Mouse (Mus musculus) brown adipose tissue, adult 24 weeks (tissue): ENCODE measurements around the gene Gm20388. TPM values are rescaled to one million over a fixed set of nuclear protein-coding genes. Genes with fewer than 3 reads are reported as not detected.

Experiments
- H3K27ac ChIP-seq: fragments of 200-500 bp; replicated peaks from 2 replicates; pipeline ENCODE4 v1.5.1; 2012; ENCODE audit warnings: low read depth, mild to moderate bottlenecking, low read length
- H3K4me1 ChIP-seq: fragments of 200-500 bp; 2 replicates; pipeline ENCODE4 v1.6.1; 2012; ENCODE audit warnings: low read length, mixed read lengths; ENCODE audit not compliant: control insufficient read depth, insufficient read depth, insufficient read length
- H3K4me3 ChIP-seq: fragments of 200-500 bp; 2 replicates; pipeline ENCODE4 v1.5.1; 2012; ENCODE audit warnings: low read depth, mild to moderate bottlenecking, low read length, moderate library complexity; ENCODE audit not compliant: insufficient read depth
- polyA plus RNA-seq: library from polyadenylated mRNA; stranded (reverse); fragments of >200 nt; gene quantifications from 2 replicates; pipeline ENCODE4 v1.2.4, GENCODE M21; 2012; ENCODE audit not compliant: missing spikeins, insufficient read depth, insufficient read length

Gene Gm20388
- polyA plus RNA-seq, 1 experiment: 44.7 TPM

- H3K4me3 ChIP-seq: no peak overlapping the region
- H3K4me1 ChIP-seq: peaks cover 45% of the 10 kb centered on the region
- no peak overlapping the region for H3K27ac ChIP-seq
Measured at GRCm38 (mm10) chr8:122701441-122702185, 2791.0 kb downstream of the Gm20388 start.

- H3K27ac ChIP-seq: no peak overlapping the region
- H3K4me1 ChIP-seq: peaks cover 43% of the 10 kb centered on the region
- H3K4me3 ChIP-seq: no peak overlapping the region
Measured at GRCm38 (mm10) chr8:122702301-122702941, 2791.8 kb downstream of the Gm20388 start.

- Histone ChIP-seq H3K4me1 (peaks cover 37% of the 10 kb centered on the region), H3K4me3 (no peak overlapping the region)
Measured at GRCm38 (mm10) chr8:122702957-122703356, 2792.3 kb downstream of the Gm20388 start.

GRCm38 (mm10) chr8:122704612-122705011, 2794.0 kb downstream of the Gm20388 start:
- Histone ChIP-seq H3K27ac (no peak overlapping the region), H3K4me3 (no peak overlapping the region), H3K4me1 (peaks cover 29% of the 10 kb centered on the region)

More at GRCm38 (mm10) chr8:122702957-122703356, 2792.3 kb downstream of the Gm20388 start:
- no peak overlapping the region for H3K27ac ChIP-seq

- Histone ChIP-seq H3K4me1 (peaks cover 32% of the 10 kb centered on the region), H3K27ac (peak overlapping the region; percentile 84), H3K4me3 (no peak overlapping the region)
Measured at GRCm38 (mm10) chr8:122705901-122706561, 2795.4 kb downstream of the Gm20388 start.

- H3K4me3 ChIP-seq: no peak overlapping the region
- H3K27ac ChIP-seq: no peak overlapping the region
- peaks cover 37% of the 10 kb centered on the region for H3K4me1 ChIP-seq
Measured at GRCm38 (mm10) chr8:122707184-122707583, 2796.5 kb downstream of the Gm20388 start.

- Histone ChIP-seq H3K4me1 (peaks cover 44% of the 10 kb centered on the region), H3K27ac (no peak overlapping the region), H3K4me3 (no peak overlapping the region)
Measured at GRCm38 (mm10) chr8:122709340-122710111, 2798.9 kb downstream of the Gm20388 start.

GRCm38 (mm10) chr8:122711480-122711879, 2800.8 kb downstream of the Gm20388 start:
- peak overlapping the region; percentile 86 for H3K27ac ChIP-seq
- peaks cover 52% of the 10 kb centered on the region for H3K4me1 ChIP-seq
- H3K4me3 ChIP-seq: no peak overlapping the region

GRCm38 (mm10) chr8:122711891-122712365, 2801.3 kb downstream of the Gm20388 start:
- H3K4me1 ChIP-seq: peaks cover 50% of the 10 kb centered on the region
- no peak overlapping the region for H3K4me3 ChIP-seq
- H3K27ac ChIP-seq: peak overlapping the region; percentile 90

GRCm38 (mm10) chr8:122712411-122713156, 2801.9 kb downstream of the Gm20388 start:
- H3K4me1 ChIP-seq: peaks cover 49% of the 10 kb centered on the region
- H3K27ac ChIP-seq: peak overlapping the region; percentile 90
- H3K4me3 ChIP-seq: no peak overlapping the region

- peak overlapping the region; percentile 90 for H3K27ac ChIP-seq
- H3K4me3 ChIP-seq: no peak overlapping the region
- H3K4me1 ChIP-seq: peaks cover 49% of the 10 kb centered on the region
Measured at GRCm38 (mm10) chr8:122713157-122713518, 2802.5 kb downstream of the Gm20388 start.

- H3K4me1 ChIP-seq: peaks cover 27% of the 10 kb centered on the region
- no peak overlapping the region for H3K27ac ChIP-seq
- no peak overlapping the region for H3K4me3 ChIP-seq
Measured at GRCm38 (mm10) chr8:122716566-122716965, 2805.9 kb downstream of the Gm20388 start.

- Histone ChIP-seq H3K4me3 (no peak overlapping the region), H3K27ac (no peak overlapping the region), H3K4me1 (peaks cover 21% of the 10 kb centered on the region)
Measured at GRCm38 (mm10) chr8:122717869-122718509, 2807.3 kb downstream of the Gm20388 start.
